Mouse (Mus musculus) bone marrow macrophage, adult 2 months (primary cell): ENCODE results near the gene Utp3.

Experiments
- CTCF ChIP-seq: IDR thresholded peaks from 2 replicates; pipeline ENCODE4 v1.5.1; 2012; ENCODE audit warnings: low read depth, mild to moderate bottlenecking, low read length, moderate library complexity
- POLR2A ChIP-seq: IDR thresholded peaks from 2 replicates; pipeline ENCODE4 v1.6.1; 2012; ENCODE audit warnings: mild to moderate bottlenecking, low read depth, low read length, borderline replicate concordance

DNA sequence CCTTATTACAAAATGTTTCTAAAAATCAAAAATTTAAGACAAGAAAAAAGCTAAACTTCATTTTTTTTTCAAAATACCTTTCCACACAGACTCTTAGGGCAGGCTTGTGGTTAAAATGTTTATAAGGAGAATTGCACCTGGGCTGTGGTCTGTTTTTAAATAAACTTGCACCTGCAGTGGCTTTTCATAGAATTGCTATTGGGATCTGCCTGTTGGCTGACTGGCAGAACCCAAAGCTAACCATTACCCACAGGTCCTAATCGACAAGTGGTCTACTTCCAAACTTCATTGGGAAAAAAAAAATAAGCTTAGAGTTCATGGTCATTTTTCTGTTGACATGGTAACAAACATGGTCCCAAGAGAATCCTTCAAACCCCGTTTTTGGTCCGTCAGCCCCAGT lies 19.6 kb upstream of the Utp3 start:
- TF ChIP-seq CTCF (no peak), POLR2A (no peak)
